Mouse (Mus musculus) brain, embryonic 18.5 days (tissue): ENCODE data around the gene Pnisr.
A peak's percentile ranks its signal among the peaks of the same experiment; 100 is the strongest.

Experiments
- DNase-seq: peaks from one replicate; pipeline ENCODE4 v3.0.0-alpha.2; 2012; ENCODE audit warnings: low read depth, low spot score

Pnisr gene

DNA sequence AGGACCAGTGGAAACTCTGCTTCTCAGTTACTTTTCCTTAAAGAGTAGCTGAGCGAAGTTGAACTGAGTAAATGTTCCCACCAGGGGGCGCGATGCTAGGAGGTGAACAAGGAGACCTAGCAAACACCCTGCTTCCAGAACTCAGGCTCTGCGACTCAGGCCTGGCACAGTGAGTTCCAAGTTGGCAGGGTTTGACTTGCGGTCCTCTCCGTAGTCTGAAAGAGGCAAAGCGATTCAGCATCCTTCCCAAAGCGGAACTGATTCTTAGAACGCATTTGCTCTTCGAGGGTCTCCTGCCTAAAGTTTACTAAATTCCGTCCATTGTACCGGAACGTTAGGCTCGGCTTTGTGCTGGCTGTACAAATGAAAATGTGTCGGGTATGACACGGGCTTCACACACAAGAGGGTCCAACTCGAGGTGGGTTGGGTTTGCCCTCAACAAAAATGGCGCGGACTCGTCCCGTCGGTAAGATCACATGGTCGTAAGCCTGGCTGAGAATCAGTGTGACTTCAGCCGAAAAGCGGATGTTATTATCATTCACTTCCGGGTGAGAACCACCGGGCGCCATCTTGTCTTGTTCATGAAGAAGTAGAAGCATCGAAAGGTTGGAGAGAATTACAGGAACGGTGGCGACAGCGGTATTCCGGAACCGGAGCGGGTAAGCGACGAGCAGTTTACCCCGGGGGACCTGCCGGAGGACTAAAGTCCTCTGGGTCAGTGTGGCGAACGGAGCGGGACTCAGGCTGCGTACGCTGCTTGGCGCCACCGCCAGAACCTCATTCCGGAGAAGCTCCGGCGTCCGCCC is at the start of gene Pnisr:
Gene Pnisr, plus strand, starts transcription at position 103 of the 806 bp plus-strand sequence.
- peak; percentile 97 for DNase-seq

DNA sequence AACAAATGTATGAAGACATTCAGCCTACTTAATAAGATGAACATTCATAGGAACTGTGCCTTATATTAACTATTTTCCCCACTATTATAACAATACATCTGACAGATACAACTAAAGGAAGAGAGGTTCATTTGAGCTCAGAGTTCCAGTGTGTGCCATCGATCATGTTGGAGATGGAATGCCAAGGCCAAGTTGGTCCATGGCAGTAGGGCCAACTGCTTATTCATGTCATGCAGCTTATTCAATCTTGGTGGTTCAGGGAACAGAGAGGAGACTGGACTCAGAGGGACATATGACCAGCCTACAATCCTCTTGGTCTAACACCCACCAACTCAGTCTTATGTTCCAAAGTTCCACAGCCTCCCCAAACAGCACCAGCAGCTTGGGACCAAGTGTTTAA is 46.4 kb upstream of the Pnisr start:
- DNase-seq, result no peak

DNA sequence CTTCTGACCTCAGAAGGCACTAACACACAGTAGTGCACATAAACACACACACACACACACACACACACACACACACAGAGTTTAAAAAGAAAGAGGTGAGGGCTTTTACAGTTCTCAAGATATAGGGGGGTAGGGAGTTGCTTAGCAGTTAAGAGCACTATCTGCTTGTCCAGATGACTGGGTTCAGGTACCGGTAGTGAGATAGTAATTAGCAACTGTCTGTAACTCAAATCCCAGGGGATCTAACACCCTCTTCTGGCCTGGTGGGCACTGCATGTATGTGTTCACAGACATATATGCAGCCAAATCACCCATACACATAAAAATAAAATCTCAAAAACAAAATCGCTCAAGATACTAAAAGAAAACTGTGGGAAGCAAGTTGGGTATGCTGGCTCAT is 45.8 kb upstream of the Pnisr start:
- no peak for DNase-seq

DNA sequence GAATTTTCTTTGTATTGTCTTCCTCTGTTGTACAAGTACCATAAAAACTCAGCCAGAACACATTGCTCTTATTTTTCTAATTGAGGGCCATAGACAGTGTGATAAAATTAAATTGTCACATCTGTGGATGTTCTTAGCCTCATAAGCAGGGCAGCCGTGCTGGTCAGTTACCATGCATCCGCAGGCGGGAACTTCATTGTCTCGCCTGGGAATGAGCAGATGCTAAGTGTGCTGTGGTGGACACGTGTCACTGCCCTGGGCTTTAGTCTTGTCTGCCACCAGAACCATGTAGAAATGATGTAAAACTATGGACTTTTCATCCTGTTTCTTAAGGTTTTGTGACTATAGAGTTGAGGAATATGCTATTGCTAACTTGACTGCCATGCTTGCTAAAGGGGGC is 40.2 kb upstream of the Pnisr start:
- no peak for DNase-seq

DNA sequence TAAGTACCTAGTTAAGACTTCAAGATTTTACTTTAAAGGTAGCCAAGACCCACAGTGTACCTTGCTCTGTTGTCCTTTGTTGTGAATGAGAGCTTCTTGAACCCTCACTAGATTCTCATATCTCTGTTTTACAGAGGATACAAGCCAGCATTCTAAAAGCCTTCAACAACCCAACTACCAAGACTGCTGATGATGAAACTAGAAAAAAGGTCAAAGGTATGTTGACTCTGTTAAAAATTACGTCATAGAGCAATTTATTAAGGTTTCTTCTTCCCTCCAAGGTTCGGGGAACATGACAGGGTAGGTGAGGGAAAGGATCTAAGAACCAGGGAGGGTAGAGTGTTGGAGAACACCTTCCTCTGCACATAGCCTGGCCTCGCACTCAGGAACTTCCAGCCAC is 36.8 kb upstream of the Pnisr start:
- no peak for DNase-seq

DNA sequence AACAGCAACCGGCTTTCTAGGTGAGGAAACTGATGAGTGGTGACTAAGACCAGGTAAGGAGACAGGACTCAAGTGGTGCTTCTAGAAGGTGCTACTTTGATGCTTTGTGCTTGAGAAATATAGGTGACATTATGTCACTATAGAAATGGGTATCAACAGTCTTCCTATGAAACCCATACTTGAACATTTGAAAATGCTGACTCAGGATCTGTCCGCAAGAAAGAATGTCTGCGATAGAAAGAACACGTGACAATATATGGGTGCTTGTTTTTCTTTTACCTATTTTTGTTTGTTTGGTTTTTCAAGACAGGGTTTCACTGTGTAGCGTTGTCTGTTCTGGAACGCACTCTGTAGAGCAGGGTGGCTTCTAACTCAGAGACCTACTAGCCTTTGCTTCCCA is 34.7 kb upstream of the Pnisr start:
- no peak for DNase-seq

DNA sequence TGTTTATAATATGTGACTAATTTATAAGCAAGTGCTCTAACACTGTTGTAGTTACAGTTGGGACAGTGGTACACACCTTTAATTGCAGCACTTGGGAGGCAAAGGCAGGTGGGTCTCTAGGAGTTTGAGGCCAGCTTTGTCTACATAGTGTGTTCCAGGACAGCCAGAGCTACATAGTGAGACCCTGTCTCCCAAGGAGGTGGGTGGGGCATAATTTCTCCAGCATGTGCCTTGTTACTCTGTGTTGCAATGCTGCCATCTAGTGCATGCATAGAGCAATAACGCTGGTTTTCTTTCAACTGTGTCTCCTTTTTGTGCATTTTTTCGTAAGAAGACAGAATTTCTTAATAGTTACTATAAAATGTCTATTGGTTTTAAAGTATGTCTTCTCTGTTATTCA is 33.4 kb upstream of the Pnisr start:
- peak; percentile 50 for DNase-seq

DNA sequence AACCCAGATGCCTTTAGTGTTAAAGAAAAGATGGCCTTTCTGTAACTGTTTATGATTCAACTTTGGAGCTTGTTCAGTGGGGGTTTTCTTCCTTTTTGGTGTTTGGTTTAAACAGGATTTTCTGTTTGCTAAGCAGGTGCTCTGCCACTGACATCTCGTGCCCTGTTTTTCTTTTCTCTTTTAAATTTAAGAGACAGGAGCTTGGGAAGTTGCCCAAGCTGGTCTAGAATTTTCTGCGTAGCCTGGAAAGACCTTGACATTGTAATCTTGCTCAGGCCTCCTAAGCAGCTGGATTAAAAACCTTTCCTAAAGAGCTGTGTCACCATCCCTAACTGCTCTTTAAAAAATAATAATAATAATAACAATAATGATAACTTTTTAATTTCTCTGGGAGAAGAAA is 20.8 kb upstream of the Pnisr start:
- no peak for DNase-seq

DNA sequence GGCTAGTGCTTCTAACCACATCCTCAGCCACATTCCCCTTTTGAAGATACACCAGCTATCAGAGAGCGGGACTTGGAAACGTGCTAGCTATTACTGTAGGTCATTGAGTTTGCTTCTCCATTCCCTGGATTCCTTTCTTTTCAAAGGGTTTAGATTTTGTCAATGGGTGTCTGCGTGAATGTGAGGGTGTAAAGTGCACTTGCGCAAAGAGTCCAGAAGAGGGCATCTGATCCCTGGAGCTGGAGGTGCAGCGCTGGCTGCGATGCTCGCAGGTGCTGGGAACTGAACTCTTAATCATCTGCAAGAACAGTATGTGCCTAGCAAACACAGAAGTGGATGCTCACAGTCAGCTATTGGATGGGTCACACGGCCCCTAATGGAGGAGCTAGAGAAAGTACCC is 14.5 kb upstream of the Pnisr start:
- DNase-seq, result no peak

DNA sequence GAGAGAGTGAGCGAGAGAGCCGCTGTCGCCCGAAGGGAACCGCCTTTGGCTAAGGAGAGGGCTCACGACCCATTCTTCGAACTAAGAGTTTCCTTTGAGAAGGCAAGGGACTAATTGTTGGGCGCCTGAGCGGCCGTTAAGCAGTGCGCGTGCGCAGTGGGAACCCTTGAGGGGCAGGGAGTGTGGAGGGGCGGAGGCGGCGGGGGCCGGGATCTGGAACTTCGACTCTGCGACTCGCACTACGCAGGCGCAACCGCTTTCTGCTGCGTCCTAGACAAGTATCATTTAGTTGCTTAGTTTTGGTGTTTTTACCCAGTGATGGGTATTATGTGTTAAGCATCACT is 876 bp downstream of the Pnisr start:
- peak; percentile 70 for DNase-seq

DNA sequence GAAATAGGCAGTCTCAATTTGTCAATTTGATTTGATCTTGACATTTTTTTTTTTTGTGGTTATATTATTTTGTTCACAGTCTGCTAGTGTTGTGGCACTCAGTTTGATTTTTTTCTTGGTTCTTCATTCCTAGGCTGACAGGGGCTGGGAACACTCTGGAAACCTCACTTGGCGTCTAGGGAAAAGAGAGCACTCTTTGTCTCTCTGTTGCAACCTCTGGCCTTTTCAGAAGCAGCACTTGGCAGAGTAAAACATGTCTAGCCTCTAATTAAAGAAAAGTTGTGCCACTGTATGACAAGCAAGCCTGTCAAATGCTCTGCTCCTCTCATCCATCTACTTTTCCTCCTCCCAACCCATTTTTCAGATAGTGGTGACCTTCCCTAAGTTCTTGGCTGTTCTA is 10.1 kb downstream of the Pnisr start:
- DNase-seq, result no peak

DNA sequence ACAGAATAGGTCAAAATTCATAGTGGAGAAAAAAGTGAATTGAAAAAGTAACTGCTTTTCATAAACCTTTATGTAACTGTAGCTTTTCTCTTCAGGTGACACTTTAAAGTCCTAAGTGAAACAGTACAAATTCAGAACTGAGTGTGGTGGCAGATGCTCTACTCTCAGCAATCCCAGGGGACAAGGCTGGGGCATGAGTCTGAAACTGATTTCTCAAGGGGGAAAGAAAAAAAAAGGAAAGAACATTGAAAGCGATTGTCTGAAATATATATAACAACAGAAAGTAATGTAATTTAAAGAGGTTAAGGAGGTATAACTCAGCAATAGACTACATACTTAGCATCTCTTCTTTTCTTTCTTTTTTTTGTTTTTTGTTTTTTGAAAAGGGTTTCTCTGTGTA is 17.8 kb downstream of the Pnisr start:
- DNase-seq, result no peak

DNA sequence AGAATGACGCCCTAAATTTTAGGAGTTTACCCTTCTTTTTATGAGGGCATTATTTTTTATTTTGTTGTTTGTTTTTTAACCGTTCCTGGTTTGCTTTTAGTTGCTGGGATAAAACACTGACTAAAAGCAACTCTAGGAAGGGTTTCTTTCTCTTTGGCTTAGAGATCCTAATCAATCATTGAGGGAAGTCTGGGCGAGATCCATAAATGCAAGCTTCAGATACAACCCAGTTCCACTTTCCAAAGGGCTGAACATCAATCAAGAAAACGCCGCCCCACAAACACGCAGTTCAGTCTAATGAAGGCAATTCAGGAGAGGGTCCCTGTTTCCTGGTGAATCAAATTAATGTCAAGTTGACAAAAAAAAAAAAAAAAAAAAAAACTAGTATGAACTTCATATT is 31.4 kb downstream of the Pnisr start:
- no peak for DNase-seq

DNA sequence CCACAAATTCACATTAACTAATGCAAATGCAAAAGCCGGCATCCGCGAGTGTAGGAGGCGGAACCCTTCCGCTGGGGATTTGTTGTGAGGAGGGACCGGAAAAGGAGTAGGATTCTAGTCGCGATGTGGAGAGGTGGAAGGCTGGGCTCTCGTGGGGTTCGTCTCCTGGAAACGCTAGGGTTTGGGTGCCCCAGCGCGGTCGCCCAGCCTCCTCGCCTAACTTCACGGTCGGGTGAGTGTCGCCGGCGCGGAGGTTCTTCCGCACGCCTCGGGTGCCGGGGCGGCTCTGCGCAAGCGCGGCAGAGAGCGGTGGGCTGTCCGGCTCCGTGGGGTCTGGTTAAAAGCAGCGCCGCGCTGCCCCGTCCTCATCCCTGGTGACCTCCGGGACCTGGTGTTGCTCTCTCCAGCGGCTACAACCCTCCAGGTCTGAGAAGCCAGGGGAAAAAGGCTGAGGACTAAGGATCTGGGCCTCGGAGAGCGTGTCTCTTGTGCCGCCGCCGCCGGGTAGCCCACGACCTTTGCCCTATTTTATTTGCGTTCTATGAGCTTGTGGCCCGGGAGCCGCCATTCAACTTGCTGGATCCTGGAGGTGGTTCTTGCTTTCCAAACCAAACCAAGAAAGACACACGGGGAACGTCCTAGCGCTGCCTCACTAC is 32.3 kb downstream of the Pnisr start, which contains the start of gene Coq3:
Gene Coq3, plus strand, starts transcription at position 109 of the 656 bp plus-strand sequence.
- peak; percentile 61 for DNase-seq

DNA sequence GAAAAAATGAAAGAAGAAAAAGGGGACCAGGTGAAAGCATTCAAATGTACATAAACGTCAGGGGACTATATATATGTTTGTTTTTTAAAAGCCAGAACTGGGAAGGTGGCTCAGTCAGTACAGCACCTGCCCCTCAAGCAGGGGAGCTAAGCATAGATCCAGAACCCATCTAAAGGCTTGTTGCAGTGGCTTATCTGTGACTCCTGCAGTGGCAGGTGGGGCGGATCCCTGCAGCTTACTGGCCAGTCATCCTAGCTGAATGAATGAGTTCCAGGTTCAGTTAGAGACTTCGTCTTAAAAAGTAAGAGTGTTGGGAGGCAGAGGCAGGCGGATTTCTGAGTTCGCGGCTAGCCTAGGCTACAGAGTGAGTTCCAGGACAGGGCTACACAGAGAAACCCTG is 35.4 kb downstream of the Pnisr start:
- no peak for DNase-seq

DNA sequence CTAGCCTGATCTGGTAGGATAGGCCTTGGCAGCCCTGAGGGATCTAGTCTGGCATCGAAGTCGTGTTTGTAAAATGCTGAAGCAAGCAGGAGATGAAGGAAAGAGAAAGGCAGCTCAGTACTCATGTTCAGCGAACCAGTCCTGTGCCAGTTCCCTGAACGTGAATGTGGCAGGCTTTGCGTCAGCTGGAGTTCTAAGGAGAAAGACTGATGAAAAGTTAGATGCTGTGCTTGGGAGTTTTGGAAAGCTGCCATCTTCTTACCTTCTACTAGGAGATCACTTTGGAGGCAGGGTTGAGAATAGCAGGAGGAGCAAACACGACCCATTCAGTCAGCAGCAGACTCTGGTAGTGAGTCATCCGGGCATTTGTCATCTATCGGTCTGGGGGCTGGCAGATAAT is 38.4 kb downstream of the Pnisr start:
- no peak for DNase-seq
